Mouse (Mus musculus) brain, adult 2 months (tissue): ENCODE measurements around the gene Gm10775.

Experiments
- DNase-seq: peaks from one replicate; pipeline ENCODE4 v3.0.0; 2011; ENCODE audit warnings: low read depth, low spot score

Gm10775 gene

DNA sequence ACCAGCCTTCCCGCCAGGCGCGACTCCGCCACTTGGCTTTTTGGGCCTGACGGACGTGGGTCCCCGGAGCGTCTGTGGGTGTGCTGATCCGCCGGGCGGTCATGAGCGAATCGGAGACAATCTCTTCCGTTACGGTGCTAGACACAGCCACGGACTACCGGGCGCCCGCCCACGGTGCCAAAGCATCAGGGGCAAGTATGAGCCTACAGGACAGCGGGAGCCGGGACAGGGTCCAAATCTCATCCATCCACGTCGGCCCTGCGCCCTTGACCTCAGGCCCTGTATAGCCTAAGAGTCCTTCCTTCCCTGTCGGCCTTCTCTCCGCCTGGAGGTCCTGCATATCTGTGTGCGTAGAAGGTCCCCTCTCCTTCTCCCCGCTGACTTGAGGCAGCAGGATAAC is at the start of gene Gm10775:
Gene Gm10775 (plus strand): TSS at position 301 of the 400 bp plus-strand sequence.
- DNase-seq: no peak

- no peak for DNase-seq
These were observed 33.4 kb upstream of the Gm10775 start for GRCm38 (mm10) chr13:65225945-65226344.

DNA sequence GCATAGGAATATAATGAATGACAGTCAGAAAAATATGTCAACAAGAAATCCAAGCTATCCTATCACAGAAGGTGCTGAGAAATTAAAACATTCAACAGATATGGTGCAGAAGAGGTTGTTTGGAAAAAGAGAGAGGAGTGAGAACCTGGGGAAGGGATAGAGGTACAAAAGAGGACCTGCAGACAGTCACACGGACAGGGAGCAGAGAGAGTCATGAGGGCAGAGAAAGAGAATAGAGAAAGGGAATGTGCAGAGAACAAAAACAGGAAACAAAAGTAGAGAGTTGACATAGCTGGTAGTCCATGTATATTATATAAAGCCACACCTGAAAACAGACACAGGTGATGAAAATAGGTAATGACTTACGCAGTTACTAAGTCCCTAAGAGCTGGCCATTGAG is 32.7 kb upstream of the Gm10775 start:
- DNase-seq: no peak

DNA sequence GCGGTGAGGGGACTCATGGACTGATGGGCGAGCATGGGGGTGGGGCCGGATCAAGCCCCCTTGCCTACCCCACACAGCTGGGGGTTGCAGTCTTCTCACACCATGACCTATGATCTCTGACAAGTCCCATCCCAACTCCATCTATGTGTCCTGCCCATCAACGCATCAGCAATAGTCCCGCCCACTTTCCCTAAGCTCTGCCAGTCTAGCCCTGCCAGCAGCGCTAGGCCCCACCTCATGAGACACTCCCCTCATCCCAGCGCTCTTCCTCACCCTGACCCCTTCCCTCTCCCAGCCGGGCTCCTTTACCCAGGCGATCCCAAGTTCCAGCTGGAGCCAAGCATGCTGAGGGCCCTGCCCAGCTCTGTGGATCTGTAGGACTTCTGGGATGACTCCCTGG is 22.1 kb upstream of the Gm10775 start:
- DNase-seq: no peak

DNA sequence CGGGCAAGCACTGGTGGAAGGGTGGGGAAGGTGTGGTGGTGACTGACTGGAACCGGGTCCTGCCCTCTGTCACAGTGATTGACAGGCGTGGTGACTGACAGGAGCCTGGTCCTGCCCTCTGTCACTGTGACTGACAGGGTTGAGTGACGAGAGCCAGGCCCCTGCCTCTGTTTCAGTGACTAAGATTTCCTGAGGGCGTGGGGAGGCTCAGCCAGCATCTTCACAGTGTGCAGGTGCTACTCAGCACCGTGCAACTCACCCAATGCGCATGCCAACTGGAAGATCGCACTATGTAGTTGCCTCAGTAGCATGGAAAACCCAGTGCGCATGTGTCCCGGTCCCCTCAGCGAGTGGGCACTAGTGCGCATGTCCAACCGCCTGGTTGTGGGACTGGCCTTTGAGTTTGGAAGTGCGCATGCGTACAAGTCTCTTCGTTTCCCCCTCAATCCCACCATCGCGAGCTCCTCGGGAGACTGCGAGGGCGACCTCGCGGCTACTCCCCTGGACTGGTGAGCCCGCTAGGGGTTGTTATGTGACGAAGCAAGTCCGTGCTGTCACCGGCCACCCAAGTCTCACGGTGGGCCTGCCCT is 18.7 kb upstream of the Gm10775 start:
- peak; percentile 99 for DNase-seq

DNA sequence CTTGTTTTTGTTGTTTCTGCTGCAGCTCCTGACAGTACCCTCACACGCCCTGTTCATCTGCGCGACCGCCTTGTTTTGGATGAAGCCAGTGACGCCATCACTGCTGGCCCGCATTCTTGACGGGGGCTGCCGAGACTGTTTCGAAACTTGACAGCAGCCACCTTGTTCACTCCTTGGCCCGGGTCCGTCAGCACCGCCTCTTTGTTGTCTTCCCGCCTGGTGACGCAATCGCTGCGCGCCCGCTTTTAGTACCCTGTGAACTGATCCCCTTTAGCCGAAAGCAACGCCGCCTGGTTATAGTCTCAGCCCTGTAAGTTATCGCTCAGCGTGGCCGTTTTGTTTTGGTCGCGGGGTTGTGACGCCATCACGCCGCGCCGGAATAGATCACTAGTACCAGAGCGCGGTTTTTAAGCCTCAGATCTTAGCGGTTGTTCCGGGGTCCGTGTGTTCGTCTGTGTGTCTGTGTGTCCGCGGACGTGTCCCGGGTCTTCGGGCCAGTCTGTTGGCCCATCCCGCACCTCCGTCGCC is 18.2 kb upstream of the Gm10775 start:
- DNase-seq: peak; percentile 98

GRCm38 (mm10) chr13:65241627-65242318 is 17.6 kb upstream of the Gm10775 start:
- DNase-seq: no peak

GRCm38 (mm10) chr13:65242319-65242787 is 17.0 kb upstream of the Gm10775 start:
- DNase-seq: no peak

DNA sequence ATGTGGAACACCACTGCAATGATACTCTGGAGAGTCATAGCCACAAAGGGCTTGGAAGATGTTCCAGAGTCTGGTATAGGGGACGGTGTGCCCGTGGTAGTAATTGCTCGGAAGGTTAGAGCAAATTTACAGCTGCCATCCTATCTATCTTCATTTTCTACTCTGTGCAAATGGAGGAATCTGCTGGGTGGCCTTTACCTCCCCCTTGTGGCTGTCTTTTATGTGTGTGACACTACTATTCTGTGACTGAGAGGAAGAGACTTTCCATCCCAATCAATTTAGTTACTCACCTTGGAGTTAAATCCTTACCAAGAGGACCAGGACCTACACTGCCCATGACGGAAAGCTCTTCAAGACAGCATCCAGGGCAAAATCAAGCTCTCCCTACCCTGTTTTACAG is 16.1 kb upstream of the Gm10775 start:
- DNase-seq: no peak

GRCm38 (mm10) chr13:65258175-65258954 is 974 bp upstream of the Gm10775 start:
- DNase-seq: peak; percentile 92

GRCm38 (mm10) chr13:65262086-65262485 is 2.7 kb downstream of the Gm10775 start:
- no peak for DNase-seq

GRCm38 (mm10) chr13:65277994-65278382 is 18.6 kb downstream of the Gm10775 start:
- DNase-seq: no peak

DNA sequence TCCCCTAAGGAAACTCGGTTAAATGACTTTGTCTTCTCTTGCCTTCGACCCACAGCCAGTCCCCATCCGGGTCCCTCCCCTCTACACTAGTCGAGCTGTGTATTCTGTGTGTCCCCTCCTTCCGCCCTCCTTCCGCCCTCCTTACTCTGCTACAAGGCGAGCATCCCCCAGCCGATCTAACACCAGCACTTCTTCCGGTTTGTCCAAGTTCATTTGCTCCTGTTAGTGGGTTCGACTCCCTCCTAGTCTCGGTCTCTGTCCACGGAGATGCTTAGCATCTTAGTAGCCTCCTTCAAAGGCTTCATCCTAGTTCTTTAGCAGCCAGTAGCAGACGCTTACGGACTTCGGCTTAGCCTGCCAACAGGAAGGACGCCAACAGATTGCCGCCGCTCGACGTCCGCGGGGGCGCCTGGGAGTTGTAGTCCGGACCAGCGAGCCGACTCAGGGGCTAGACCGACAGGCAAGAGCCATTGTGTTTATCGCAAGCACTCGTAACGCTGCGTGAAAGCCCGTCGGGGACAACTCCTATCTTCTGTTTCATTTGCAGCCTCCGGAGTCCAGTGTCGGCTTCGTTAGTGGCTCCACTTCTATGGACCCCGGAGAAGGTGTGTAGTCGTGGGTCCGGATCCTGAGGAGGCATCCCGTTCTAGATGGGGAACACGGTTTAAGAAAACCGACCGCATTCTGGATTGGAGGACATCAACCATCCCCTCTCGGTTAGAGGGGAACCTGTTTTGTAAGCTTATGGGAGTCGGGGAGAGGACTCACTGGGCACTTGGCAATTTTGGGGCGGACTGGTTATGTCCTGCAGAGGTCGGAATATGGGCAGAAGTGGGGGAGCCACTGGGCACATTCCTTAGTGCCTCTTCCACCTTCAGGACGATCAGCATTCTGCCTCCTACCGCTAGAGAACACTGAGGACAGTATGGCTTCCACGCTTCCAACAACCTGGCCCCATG is 19.3 kb downstream of the Gm10775 start, which contains the start of gene Zfp369:
Gene Zfp369 (plus strand): TSS at position 432 of the 959 bp plus-strand sequence.
- peak; percentile 98 for DNase-seq

DNA sequence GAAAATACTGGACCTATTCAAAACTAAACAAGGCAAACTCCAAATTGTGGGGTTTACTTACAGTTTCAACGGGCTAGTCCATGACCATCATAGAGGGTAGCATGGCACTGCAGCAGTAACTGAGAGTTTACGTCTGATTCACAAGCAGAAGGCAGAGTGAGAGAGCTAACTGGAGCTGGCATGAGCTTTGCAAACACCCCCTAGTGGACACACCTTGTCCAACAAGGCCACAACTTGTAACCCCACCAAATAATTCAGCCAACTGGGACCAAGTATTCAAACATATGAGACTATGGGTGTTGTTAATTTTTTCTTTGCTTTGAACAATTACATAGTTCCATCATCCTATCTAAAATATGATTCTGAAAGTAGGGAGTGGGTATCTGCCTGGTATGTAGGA is 27.4 kb downstream of the Gm10775 start:
- no peak for DNase-seq

- DNase-seq: no peak
These were observed 37.0 kb downstream of the Gm10775 start for GRCm38 (mm10) chr13:65296354-65296753.
